Mouse (Mus musculus) ES-E14 (cell line): ENCODE measurements at regions not wholly inside any gene's neighbourhood (a gene's known extent, or its start where the extent isn't known, plus 50 kb on each side); places are given as distances from the start of the nearest gene placed in this dataset.

Experiments
- CHD2 ChIP-seq: IDR thresholded peaks from 2 replicates; pipeline ENCODE4 v1.6.1; 2014; ENCODE audit warnings: mild to moderate bottlenecking, low read depth, low read length, inconsistent platforms
- HCFC1 ChIP-seq: IDR thresholded peaks from 2 replicates; pipeline ENCODE4 v1.6.1; 2012; ENCODE audit warnings: low read length, inconsistent platforms, borderline replicate concordance; ENCODE audit not compliant: insufficient read depth
- MAFK ChIP-seq: IDR thresholded peaks from 2 replicates; pipeline ENCODE4 v1.6.1; 2014; ENCODE audit warnings: mild to moderate bottlenecking, low read depth, low read length, inconsistent platforms; ENCODE audit not compliant: insufficient read depth
- ZC3H11A ChIP-seq: IDR thresholded peaks from 2 replicates; pipeline ENCODE4 v1.6.1; 2012; ENCODE audit warnings: low read depth, mild to moderate bottlenecking, inconsistent platforms, low read length, borderline replicate concordance
- ZNF384 ChIP-seq: IDR thresholded peaks from 2 replicates; pipeline ENCODE4 v1.6.1; 2012; ENCODE audit warnings: low read depth, low read length, inconsistent platforms

GRCm38 (mm10) chr4:84208175-84208574 lies 466.9 kb downstream of the Bnc2 start:
- TF ChIP-seq HCFC1, result no peak
- TF ChIP-seq CHD2, result no peak
- no peak for TF ChIP-seq ZC3H11A
- no peak for TF ChIP-seq MAFK
- no peak for TF ChIP-seq ZNF384
